Mouse (Mus musculus) Patski (cell line): ENCODE results near the gene Blmh. TPM values are rescaled to one million over a fixed set of nuclear protein-coding genes. Genes with fewer than 3 reads are reported as not detected.

ENCODE experiments used
- ATAC-seq: fragments of 100-300 bp; one replicate; pipeline ENCODE4 v1.8.0; 2021
- CTCF ChIA-PET: fragments of 350-600 bp; sonication (Branson Sonifier 250); formaldehyde crosslinking; loops from one replicate; lab custom pipeline; 2022; ENCODE audit warnings: inconsistent platforms; lab: Charles Lee
- POLR2A ChIA-PET: fragments of 350-600 bp; sonication (Branson Sonifier 250); formaldehyde crosslinking; loops from one replicate; lab custom pipeline; 2022; ENCODE audit warnings: antibody characterized with exemption, inconsistent platforms; lab: Charles Lee
- DNase-seq: peaks from one replicate; pipeline ENCODE4 v3.0.0-alpha.2; 2011; ENCODE audit warnings: low read depth, low spot score
- H3K27me3 ChIP-seq: fragments of 371-371 bp; one replicate; pipeline ENCODE4 v1.5.1; 2021
- CTCF ChIP-seq: fragments of 100-300 bp; IDR thresholded peaks from one replicate; pipeline ENCODE4 v1.5.1; 2021
- in situ Hi-C: fragments of 300-500 bp; cut with MboI; formaldehyde crosslinking; loops from 3 replicates; pipeline ENCODE4 v1.11.1; 2018; ENCODE audit warnings: low pct_unique_long_range_greater_than_20kb, mixed read lengths
- polyA plus RNA-seq: library from polyadenylated mRNA; unstranded; gene quantifications from one replicate; pipeline ENCODE4 v1.2.3, GENCODE M21; 2021

Blmh gene
- polyA plus RNA-seq, 1 experiment from 2014 or later, result 66.3 TPM

DNA sequence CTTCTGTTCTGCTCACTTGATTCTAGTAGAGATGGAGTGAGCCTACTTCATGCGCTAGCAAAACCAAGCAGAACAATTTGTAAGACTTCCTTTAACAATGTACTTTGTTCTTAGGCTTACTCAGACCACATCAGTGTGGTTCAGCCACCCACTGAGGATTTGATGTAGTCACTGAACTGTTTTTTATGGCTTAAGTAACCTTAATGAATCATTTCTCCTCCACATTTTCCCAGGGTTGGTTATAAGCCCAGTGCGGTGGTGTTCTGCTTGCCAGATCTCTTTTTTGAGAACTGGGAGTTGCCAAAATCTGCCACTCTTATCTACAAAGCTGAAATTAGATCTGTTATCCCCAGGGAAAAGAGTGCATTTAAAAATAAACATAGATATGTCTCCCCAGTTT lies 28.9 kb downstream of the Blmh start:
- ATAC-seq, result peak; percentile 78
- CTCF ChIA-PET, result interaction anchor here (1.3 kb wide), 1 partner anchor 59 kb away, joined by 3 read pairs; no protein-coding TSS in a partner anchor
- DNase-seq, result peak; percentile 90
- in situ Hi-C loops, result no loop called here
- POLR2A ChIA-PET, result no interaction called here
- H3K27me3 ChIP-seq, result no peaks in the 10 kb centered on the region
- no peak for TF ChIP-seq CTCF

DNA sequence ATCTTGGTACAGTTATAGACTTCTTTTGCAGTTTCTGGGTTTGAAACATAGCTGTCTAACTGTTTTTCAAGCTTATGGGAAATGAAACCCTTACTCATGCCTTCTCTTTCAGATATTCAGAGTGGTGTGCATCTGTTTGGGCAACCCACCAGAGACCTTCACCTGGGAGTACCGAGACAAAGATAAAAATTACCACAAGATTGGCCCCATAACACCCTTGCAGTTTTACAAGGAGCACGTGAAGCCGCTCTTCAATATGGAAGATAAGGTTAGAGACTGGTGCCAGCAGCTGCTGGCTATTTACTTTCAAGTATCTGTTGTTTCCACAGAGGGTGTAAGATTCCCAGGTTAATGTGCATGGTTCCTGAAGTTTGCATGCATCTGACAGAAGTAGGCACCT lies 41.1 kb downstream of the Blmh start:
- CTCF ChIA-PET, result interaction anchor here (1.6 kb wide), 1 partner anchor 22 kb away, joined by 4 read pairs; no protein-coding TSS in a partner anchor
- DNase-seq (no peak), ATAC-seq (no peak)
- H3K27me3 ChIP-seq, result no peaks in the 10 kb centered on the region
- TF ChIP-seq CTCF, result no peak
- POLR2A ChIA-PET, result no interaction called here
- in situ Hi-C loops, result no loop called here

GRCm38 (mm10) chr11:76970328-76970727 lies 45.7 kb downstream of the Blmh start:
- H3K27me3 ChIP-seq, result no peaks in the 10 kb centered on the region
- no peak for TF ChIP-seq CTCF
- DNase-seq, result no peak
- no peak for ATAC-seq
- ChIA-PET POLR2A (interaction anchor here (1.3 kb wide), 1 partner anchor 19 kb away, joined by 3 read pairs; no protein-coding TSS in a partner anchor), CTCF (no interaction called here)
- in situ Hi-C loops, result no loop called here

DNA sequence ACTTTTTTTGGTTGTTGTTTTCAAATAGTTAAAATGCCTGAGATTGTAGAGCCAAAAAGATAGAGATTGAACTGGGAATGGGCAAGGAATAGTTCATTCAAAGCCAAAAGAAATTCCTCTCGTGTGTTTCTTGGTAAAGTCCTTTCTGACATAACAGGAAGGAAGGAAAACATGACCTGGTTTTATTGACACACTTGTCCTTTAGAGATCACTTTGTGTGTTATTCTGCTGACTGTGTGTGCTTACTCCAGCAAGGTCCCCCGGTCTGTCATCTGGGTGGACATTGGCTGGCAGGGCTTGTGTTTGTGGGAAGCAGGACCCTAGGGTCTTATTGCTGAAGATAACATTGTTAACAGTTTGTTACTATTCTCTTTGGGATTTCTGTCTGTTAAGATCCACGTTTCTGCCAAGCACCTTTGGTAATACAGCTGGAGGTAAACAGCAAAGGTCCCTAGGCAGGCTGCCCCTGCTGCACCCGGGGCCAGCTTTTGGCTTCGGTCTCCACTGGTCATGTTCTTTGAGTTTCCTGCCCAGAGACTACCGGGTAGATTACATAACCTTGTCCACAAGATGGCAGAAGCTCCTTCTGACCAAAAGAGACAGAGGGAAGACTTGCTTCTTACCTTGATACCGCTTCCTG lies 50.2 kb downstream of the Blmh start:
- in situ Hi-C loops, result no loop called here
- no peaks in the 10 kb centered on the region for H3K27me3 ChIP-seq
- ChIA-PET CTCF (no interaction called here), POLR2A (interaction anchor here (1.6 kb wide), 1 partner anchor 8 kb away, joined by 5 read pairs; no protein-coding TSS in a partner anchor)
- DNase-seq (no peak), ATAC-seq (no peak)
- TF ChIP-seq CTCF, result no peak

- ChIA-PET CTCF (no interaction called here), POLR2A (interaction anchor here (1.3 kb wide), 1 partner anchor 8 kb away, joined by 3 read pairs; no protein-coding TSS in a partner anchor)
- ATAC-seq (no peak), DNase-seq (no peak)
- no peak for TF ChIP-seq CTCF
- H3K27me3 ChIP-seq, result no peaks in the 10 kb centered on the region
- in situ Hi-C loops, result no loop called here
Observed at GRCm38 (mm10) chr11:76981570-76982141, 57.0 kb downstream of the Blmh start.

- in situ Hi-C loops, result no loop called here
- POLR2A ChIA-PET, result interaction anchor here (1.3 kb wide), 1 partner anchor 9 kb away, joined by 3 read pairs; no protein-coding TSS in a partner anchor
- no peak for ATAC-seq
- H3K27me3 ChIP-seq, result no peaks in the 10 kb centered on the region
- no peak for TF ChIP-seq CTCF
- no peak for DNase-seq
- CTCF ChIA-PET, result no interaction called here
Observed at GRCm38 (mm10) chr11:76982415-76982814, 57.8 kb downstream of the Blmh start.

- in situ Hi-C loops, result no loop called here
- CTCF ChIA-PET, result no interaction called here
- ATAC-seq (no peak), DNase-seq (no peak)
- no peak for TF ChIP-seq CTCF
- POLR2A ChIA-PET, result no interaction called here
- no peaks in the 10 kb centered on the region for H3K27me3 ChIP-seq
Observed at GRCm38 (mm10) chr11:76983641-76984040, 59.0 kb downstream of the Blmh start.

DNA sequence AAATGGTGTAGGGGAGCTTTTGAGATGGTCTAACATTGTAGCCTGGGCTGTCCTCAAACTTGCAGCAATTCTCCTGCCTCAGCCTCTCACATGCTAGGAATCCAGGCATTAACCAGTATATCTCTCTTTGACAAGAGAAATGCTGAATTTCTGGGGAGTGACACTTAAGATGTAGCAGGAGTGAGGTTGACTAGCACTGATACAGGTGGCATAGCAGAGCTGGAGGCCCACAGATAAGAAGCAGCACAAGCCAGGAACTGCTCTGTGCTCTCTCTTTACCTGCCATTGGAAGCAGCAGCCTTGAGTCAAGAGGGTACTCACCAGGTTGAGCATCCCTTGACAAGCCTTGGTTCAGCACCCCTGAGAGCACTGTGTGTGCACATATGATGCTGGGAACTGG lies 59.6 kb downstream of the Blmh start:
- no peak for ATAC-seq
- in situ Hi-C loops, result no loop called here

GRCm38 (mm10) chr11:76990839-76991238 lies 66.2 kb downstream of the Blmh start:
- POLR2A ChIA-PET, result no interaction called here
- CTCF ChIA-PET, result no interaction called here
- no peak for DNase-seq
- no peak for ATAC-seq
- TF ChIP-seq CTCF, result no peak
- H3K27me3 ChIP-seq, result no peaks in the 10 kb centered on the region
- in situ Hi-C loops, result loop anchor here (5.0 kb wide), 1 partner anchor 101 kb away; no protein-coding TSS in a partner anchor

More for the DNA sequence above, 59.6 kb downstream of the Blmh start:
- DNase-seq, result no peak
- no peaks in the 10 kb centered on the region for H3K27me3 ChIP-seq
- ChIA-PET POLR2A (no interaction called here), CTCF (no interaction called here)
- TF ChIP-seq CTCF, result no peak

DNA sequence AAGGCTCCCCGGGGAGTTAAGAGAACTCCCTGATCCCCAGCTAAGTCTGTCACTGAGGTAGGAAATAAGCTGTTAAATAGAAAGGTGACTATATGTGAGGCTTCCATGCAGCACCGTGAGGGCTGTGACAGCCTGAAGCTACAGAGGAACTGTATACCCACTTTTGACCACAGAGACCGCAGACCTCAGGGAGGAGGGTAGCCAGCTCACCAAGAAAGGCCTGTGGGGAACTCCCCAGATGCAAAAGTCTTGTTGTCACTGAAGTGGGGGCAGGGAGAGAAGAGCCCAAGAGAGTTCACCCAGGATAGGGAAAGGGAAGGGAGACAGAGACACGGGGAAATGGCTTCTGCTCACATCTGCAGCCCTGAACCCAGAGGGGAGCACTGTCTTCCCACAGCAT lies 68.3 kb downstream of the Blmh start:
- no peak for DNase-seq
- peaks cover 4% of the 10 kb centered on the region for H3K27me3 ChIP-seq
- TF ChIP-seq CTCF, result no peak
- ChIA-PET POLR2A (no interaction called here), CTCF (interaction anchor here (1.0 kb wide), 1 partner anchor 100 kb away, joined by 3 read pairs; no protein-coding TSS in a partner anchor)
- no peak for ATAC-seq
- in situ Hi-C loops, result loop anchor here (5.0 kb wide), 1 partner anchor 99 kb away; no protein-coding TSS in a partner anchor
